Mouse (Mus musculus): ENCODE results near the gene Ttc38.
"Not testable (repeated sequence)": the region's sequence is repeated elsewhere in the genome, so short reads cannot be mapped to it uniquely, and the experiment has no call there.

- not testable (repeated sequence) for TF ChIP-seq POLR2A (IDR thresholded peaks at IDR 0.05; ENCODE audit: borderline replicate concordance, low read depth, low read length); CTCF (IDR thresholded peaks at IDR 0.05; ENCODE audit: low read depth, low read length)
These were observed 33.8 kb downstream of the Ttc38 start for GRCm38 (mm10) chr15:85865913-85866312.
